Mouse (Mus musculus) neural tube, embryonic 11.5 days (tissue): ENCODE measurements around the gene Rrh. TPM values are rescaled to one million over a fixed set of nuclear protein-coding genes. Genes with fewer than 3 reads are reported as not detected.
A peak's percentile ranks its signal among the peaks of the same experiment; 100 is the strongest.

ENCODE experiments used
- ATAC-seq: fragments of 200-750 bp; cut with Nextera tagmentation; 2 replicates; pipeline ENCODE4 v1.8.0; 2017; ENCODE audit warnings: moderate number of reproducible peaks, mild to moderate bottlenecking, moderate TSS enrichment, moderate library complexity; ENCODE audit not compliant: insufficient read depth, low FRiP score, low TSS enrichment
- DNase-seq: peaks from one replicate; pipeline ENCODE4 v3.0.0-alpha.2; 2015; ENCODE audit warnings: low spot score
- H3K27ac ChIP-seq: fragments of 300-500 bp; sonication (generic); 2 replicates; pipeline ENCODE4 v1.5.1; 2014; ENCODE audit warnings: low read depth, mild to moderate bottlenecking, low read length
- H3K27me3 ChIP-seq: fragments of 300-500 bp; sonication (generic); 2 replicates; pipeline ENCODE4 v1.6.1; 2014; ENCODE audit warnings: mild to moderate bottlenecking, low read length, mixed read lengths; ENCODE audit not compliant: control insufficient read depth, insufficient read depth
- H3K36me3 ChIP-seq: fragments of 300-500 bp; sonication (generic); 2 replicates; pipeline ENCODE4 v1.6.1; 2014; ENCODE audit warnings: mild to moderate bottlenecking, low read length, moderate library complexity, mixed read lengths; ENCODE audit not compliant: control insufficient read depth, insufficient read depth
- H3K4me1 ChIP-seq: fragments of 300-500 bp; sonication (generic); 2 replicates; pipeline ENCODE4 v1.6.1; 2014; ENCODE audit warnings: low read length, mixed read lengths; ENCODE audit not compliant: control insufficient read depth, insufficient read depth
- H3K4me2 ChIP-seq: fragments of 300-500 bp; sonication (generic); 2 replicates; pipeline ENCODE4 v1.6.1; 2014; ENCODE audit warnings: low read depth, mild to moderate bottlenecking, moderate library complexity
- H3K4me3 ChIP-seq: fragments of 300-500 bp; sonication (generic); 2 replicates; pipeline ENCODE4 v1.5.1; 2014; ENCODE audit warnings: low read depth, low read length
- H3K9ac ChIP-seq: fragments of 300-500 bp; sonication (generic); 2 replicates; pipeline ENCODE4 v1.6.1; 2014; ENCODE audit warnings: mild to moderate bottlenecking, low read length
- H3K9me3 ChIP-seq: fragments of 300-500 bp; sonication (generic); 2 replicates; pipeline ENCODE4 v1.6.1; 2016; ENCODE audit warnings: low read length; ENCODE audit not compliant: control insufficient read depth
- WGBS: fragments of 180-500 bp; shearing (Covaris S2); extraction: QIAGEN DNeasy Blood & Tissue Kit; methylation state at CpG from one replicate; pipeline ENCODE4 v1.1.7; 2014; 5-methylcytosine and 5-hydroxymethylcytosine counted together
- polyA plus RNA-seq: library from polyadenylated mRNA; unstranded; fragments of >200 nt; fragmentation: Nextera tagmentation; extraction: Ambion mirVana; gene quantifications from 2 replicates; pipeline ENCODE4 v1.2.1, GENCODE M21; 2014

Gene Rrh
- polyA plus RNA-seq, 1 experiment from 2014 or later: not detected

DNA sequence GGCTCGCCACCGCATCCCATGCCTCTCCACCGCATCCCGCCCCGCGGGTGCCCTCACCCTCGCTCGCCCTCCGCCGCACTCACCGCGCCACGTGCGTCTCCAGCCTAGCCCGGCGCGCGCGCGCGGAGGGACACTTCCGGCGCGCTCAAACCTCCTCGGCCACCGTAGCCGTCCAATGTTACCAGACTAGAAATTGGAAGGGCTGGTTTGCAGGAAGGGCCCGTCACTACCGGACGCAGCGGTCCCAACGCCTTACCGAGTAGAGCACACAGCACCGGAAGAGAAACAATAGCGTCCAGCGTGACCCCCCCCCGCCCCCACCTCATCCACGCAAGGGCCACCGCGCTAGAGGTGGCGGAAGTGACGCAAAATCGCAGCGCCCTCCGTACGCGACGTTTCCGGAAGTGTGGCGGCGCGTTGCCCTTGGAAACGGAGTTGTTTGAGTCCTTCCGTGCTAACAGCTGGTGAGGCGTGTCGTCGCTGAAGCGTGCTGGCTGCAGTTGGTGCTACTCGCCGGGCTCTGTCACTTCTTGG lies 8.7 kb upstream of the Rrh start, which contains the start of gene Gar1:
Gar1 (minus strand) TSS at position 362 of the 534 bp plus-strand sequence.
- WGBS: under 1% methylated on average over 60 of the region's 60 CpGs
- Histone ChIP-seq H3K27me3 (no peaks in the 10 kb centered on the region), H3K4me3 (peak within 1 kb of the TSS; percentile 92), H3K9ac (peak within 1 kb of the TSS; percentile 84), H3K4me1 (peaks cover 9% of the 10 kb centered on the region), H3K27ac (peak within 1 kb of the TSS; percentile 82), H3K4me2 (peak within 1 kb of the TSS; percentile 49), H3K36me3 (peaks cover 3% of the 10 kb centered on the region), H3K9me3 (no peaks in the 10 kb centered on the region)
- DNase-seq (peak; percentile 97), ATAC-seq (peak; percentile 93)

DNA sequence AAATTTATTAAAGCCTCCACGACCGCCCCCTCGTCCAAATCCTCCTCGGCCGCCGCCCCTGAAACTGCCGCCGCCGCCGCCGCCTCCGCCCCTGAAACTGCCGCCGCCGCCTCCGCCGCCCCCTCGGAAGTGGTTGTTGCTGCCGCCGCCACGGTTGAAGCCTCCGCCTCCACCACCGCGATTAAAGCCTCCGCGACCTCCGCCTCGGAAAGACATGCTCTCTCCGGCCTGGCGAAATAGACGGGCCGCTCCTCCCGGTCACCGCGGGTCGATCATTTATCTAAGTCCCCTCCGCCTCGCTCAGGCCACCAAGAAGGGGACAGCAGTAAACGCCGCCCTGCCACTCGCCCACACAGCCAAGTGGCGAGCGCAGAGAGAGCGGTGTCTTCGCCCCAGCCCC lies 8.2 kb upstream of the Rrh start:
- Histone ChIP-seq H3K36me3 (peaks cover 4% of the 10 kb centered on the region), H3K27ac (peak overlapping the region; percentile 82; the same call in 1 of the 2 replicates), H3K4me2 (peak overlapping the region; percentile 49), H3K4me3 (peak overlapping the region; percentile 92), H3K9me3 (no peaks in the 10 kb centered on the region), H3K4me1 (peaks cover 9% of the 10 kb centered on the region), H3K9ac (peak overlapping the region; percentile 84), H3K27me3 (no peaks in the 10 kb centered on the region)
- DNase-seq: no peak
- ATAC-seq: no peak
- under 1% methylated on average over 41 of the region's 45 CpGs for WGBS

DNA sequence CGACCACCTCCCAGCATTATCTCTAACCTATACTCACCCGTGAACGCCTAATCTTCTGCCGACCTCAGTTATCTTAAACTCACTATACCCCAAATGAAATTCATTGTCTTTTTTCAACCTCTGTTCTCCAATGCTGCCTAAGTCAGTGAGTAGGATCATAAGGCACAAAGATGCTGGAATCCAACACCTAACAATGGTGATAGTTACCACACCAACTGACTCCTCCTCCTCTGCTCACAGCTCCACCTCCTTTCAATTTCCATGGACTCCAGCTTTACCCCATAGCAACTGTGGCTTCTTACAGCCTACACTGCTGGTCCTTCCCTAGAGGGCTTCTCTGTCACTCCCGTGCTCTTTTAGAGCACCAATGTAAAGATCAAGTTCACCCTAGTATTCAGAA lies 5.3 kb upstream of the Rrh start:
- Histone ChIP-seq H3K4me2 (no peak overlapping the region), H3K27ac (no peak overlapping the region), H3K27me3 (no peaks in the 10 kb centered on the region), H3K36me3 (peaks cover 5% of the 10 kb centered on the region), H3K4me1 (peaks cover 9% of the 10 kb centered on the region), H3K9ac (no peak overlapping the region), H3K4me3 (no peak overlapping the region), H3K9me3 (no peaks in the 10 kb centered on the region)
- DNase-seq: no peak
- no peak for ATAC-seq
- 93% methylated on average over 5 of the region's 5 CpGs for WGBS

DNA sequence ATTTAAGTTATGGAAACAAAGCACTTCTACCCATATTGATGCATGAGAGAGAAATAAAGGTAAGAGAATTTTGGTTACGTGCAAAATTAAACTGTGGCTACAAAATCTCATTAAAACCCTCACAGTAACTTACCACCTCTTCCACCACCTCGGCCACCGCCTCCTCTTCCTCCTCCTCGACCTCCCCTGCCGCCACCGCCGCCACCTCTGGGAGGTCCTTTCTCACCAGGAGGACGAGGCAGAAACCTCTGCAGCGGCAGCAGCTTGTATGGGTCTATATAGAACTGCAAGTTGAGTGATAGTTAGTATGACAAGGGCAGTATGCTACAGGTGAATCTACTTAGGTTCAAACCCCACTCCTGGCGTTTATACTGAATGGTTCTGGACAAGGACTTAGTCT lies 4.3 kb upstream of the Rrh start:
- 89% methylated on average over 10 of the region's 10 CpGs for WGBS

DNA sequence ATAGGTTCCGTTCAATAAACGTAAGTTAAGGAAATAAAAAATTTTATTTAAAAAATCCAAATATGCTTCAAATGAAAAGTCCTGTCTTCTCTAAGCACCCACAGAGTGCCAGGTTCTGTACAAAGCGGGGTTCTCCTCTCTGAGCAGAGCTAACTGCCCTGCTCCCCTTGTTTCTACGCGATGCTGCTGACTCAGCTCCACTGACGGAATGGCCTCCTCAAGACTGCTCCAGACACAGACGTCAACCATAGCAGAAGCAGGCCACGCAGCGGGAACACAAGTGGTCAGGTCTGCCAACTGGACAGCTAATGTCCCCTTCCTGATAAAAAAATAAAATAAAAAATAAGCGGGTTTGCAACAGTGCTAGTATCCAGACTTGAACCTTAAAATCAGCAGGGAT lies 2.5 kb upstream of the Rrh start:
- ATAC-seq: no peak
- H3K27ac ChIP-seq: no peak overlapping the region
- H3K4me3 ChIP-seq: no peak overlapping the region
- no peak overlapping the region for H3K4me2 ChIP-seq
- H3K9me3 ChIP-seq: no peaks in the 10 kb centered on the region
- H3K4me1 ChIP-seq: peaks cover 7% of the 10 kb centered on the region
- DNase-seq: no peak
- H3K9ac ChIP-seq: no peak overlapping the region
- 95% methylated on average over 10 of the region's 10 CpGs for WGBS
- peaks cover 5% of the 10 kb centered on the region for H3K36me3 ChIP-seq
- H3K27me3 ChIP-seq: no peaks in the 10 kb centered on the region

More for the DNA sequence above, 4.3 kb upstream of the Rrh start:
- Histone ChIP-seq H3K4me3 (no peak overlapping the region), H3K4me1 (peaks cover 9% of the 10 kb centered on the region), H3K27ac (no peak overlapping the region), H3K36me3 (peaks cover 5% of the 10 kb centered on the region), H3K9me3 (no peaks in the 10 kb centered on the region), H3K27me3 (no peaks in the 10 kb centered on the region), H3K9ac (no peak overlapping the region), H3K4me2 (no peak overlapping the region)
- DNase-seq: no peak
- ATAC-seq: no peak

DNA sequence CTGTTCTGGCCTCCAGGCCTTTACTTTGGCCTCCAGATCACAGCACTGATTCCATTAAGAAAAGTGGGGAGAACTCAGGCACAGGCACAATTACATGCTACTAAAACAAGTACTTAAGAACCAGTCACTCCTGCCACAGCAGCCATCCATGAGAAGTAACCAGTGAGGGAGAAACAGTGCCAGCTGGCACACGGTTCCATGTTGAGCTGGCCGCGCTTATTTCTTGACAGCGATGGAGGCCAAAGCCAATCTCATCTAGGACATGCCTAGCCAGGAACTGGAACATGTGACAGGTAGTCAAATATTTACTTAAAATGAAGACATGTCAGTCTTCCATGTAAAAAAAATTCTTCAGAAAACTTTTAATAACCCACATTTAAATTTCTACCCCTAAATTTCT lies 1.8 kb upstream of the Rrh start:
- no peak overlapping the region for H3K27ac ChIP-seq
- no peak overlapping the region for H3K4me2 ChIP-seq
- H3K4me1 ChIP-seq: no peaks in the 10 kb centered on the region
- H3K9me3 ChIP-seq: no peaks in the 10 kb centered on the region
- ATAC-seq (no peak), DNase-seq (no peak)
- H3K4me3 ChIP-seq: no peak overlapping the region
- H3K27me3 ChIP-seq: no peaks in the 10 kb centered on the region
- peaks cover 5% of the 10 kb centered on the region for H3K36me3 ChIP-seq
- 92% methylated on average over 4 of the region's 4 CpGs for WGBS
- H3K9ac ChIP-seq: no peak overlapping the region

DNA sequence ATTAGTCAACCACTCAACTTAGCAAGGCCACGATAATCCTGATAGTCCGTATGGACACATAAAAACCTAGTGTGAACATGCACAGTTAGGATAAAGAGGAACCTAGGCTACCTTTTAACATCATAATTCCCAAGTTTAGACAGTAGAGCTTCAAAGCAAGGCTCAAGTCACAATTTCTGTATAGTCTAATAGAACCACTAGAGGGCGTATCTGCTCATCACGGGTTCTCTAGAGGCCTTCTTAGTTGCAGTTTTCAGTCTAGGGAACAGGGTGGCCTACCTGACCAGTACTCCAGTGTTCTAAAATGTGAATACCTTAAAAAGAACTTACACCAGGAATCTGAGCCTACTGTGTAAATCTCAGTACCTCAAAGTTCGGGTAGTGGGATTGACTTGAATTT lies 906 bp upstream of the Rrh start:
- Histone ChIP-seq H3K27ac (no peak overlapping the region), H3K27me3 (no peaks in the 10 kb centered on the region), H3K36me3 (peaks cover 5% of the 10 kb centered on the region), H3K4me2 (no peak overlapping the region), H3K9ac (no peak overlapping the region), H3K4me3 (no peak overlapping the region), H3K9me3 (no peaks in the 10 kb centered on the region), H3K4me1 (no peaks in the 10 kb centered on the region)
- no peak for DNase-seq
- 62% methylated on average over 5 of the region's 5 CpGs for WGBS
- ATAC-seq: no peak

DNA sequence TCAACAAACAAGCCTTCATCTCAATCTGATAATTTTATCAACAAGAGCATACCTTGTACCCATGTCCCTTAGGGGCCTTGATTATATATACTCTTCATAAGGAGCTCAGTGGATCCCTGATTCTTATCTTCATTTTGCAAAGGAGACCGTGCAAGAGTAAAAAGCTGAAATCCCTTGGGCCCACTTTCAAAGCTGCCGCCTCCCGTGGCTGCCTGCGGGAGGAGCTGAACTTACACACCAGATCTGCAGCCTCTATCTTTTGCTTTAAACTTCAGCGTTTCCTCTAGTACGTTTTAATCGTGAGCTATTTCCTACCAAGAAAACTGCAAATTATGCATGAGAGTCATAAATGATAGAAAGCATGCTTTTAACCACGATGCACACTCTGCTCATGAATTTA lies 651 bp downstream of the Rrh start:
- no peaks in the 10 kb centered on the region for H3K27me3 ChIP-seq
- H3K4me3 ChIP-seq: no peak overlapping the region
- no peaks in the 10 kb centered on the region for H3K4me1 ChIP-seq
- H3K27ac ChIP-seq: no peak overlapping the region
- no peaks in the 10 kb centered on the region for H3K9me3 ChIP-seq
- ATAC-seq (no peak), DNase-seq (no peak)
- H3K4me2 ChIP-seq: no peak overlapping the region
- 86% methylated on average over 8 of the region's 8 CpGs for WGBS
- no peak overlapping the region; the same call in 1 of the 2 replicates for H3K9ac ChIP-seq
- H3K36me3 ChIP-seq: peaks cover 5% of the 10 kb centered on the region

DNA sequence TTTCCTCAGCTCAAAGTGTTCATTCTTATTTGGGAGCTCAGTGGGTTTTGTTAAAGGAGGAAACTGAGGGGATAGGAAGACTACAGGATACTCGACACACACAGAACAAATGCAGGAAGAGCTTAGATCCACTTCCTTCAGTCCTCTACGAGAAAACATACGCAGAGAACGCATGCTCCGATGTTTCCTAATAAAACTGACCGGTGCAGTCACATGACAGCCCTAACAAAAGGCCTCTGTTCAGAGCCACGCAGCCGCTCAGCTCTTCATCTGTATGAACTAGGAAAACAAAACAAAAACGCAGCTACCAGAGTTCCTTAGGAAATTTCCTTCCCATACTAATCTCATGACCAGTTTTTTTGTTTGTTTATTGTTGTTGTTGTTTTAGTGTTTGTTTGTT lies 1.5 kb downstream of the Rrh start:
- no peaks in the 10 kb centered on the region for H3K27me3 ChIP-seq
- H3K9me3 ChIP-seq: no peaks in the 10 kb centered on the region
- no peak overlapping the region for H3K9ac ChIP-seq
- H3K4me1 ChIP-seq: no peaks in the 10 kb centered on the region
- WGBS: 67% methylated on average over 9 of the region's 9 CpGs
- DNase-seq (no peak), ATAC-seq (no peak)
- peaks cover 2% of the 10 kb centered on the region; the same call in 1 of the 2 replicates for H3K36me3 ChIP-seq
- no peak overlapping the region for H3K4me3 ChIP-seq
- no peak overlapping the region for H3K27ac ChIP-seq
- H3K4me2 ChIP-seq: no peak overlapping the region
